Mouse (Mus musculus) CH12.LX (cell line): Measurements from ENCODE around the gene Slco1a4. TPM values are rescaled to one million over a fixed set of nuclear protein-coding genes. Genes with fewer than 3 reads are reported as not detected.

Source experiments
- DNase-seq: peaks from one replicate; pipeline ENCODE4 v3.0.0-alpha.2; 2013; ENCODE audit errors: extremely low read depth
- H3K27ac ChIP-seq: 2 replicates; pipeline ENCODE4 v1.5.1; 2012; ENCODE audit warnings: low read depth, mild to moderate bottlenecking, control low read depth, moderate library complexity; ENCODE audit not compliant: insufficient read depth
- H3K27me3 ChIP-seq: replicated peaks from 2 replicates; pipeline ENCODE3; 2012; ENCODE audit warnings: inconsistent platforms
- H3K36me3 ChIP-seq, 2 experiments: replicated peaks in 1 of 2; 2 replicates each; pipeline versions ENCODE3 to v1.6.1; 2012; ENCODE audit warnings: inconsistent platforms in 1 of 2, low read length in 1 of 2, mild to moderate bottlenecking in 1 of 2, mixed read lengths in 1 of 2, moderate library complexity in 1 of 2; ENCODE audit not compliant: control insufficient read depth in 1 of 2, insufficient read depth in 1 of 2
- H3K4me1 ChIP-seq, 2 experiments: 2 replicates each; pipeline ENCODE4 v1.6.1; 2012; ENCODE audit warnings: inconsistent platforms in 1 of 2, moderate library complexity in 1 of 2; ENCODE audit not compliant: insufficient read depth in 2 of 2, control insufficient read depth in 1 of 2
- H3K4me2 ChIP-seq: 2 replicates; pipeline ENCODE4 v1.6.1; 2012; ENCODE audit warnings: low read depth, mild to moderate bottlenecking, control low read depth; ENCODE audit not compliant: poor library complexity, insufficient read depth, severe bottlenecking
- H3K4me3 ChIP-seq, 3 experiments: fragments of 150-350 bp in 1 of 3; sonication (generic) in 1 of 3; replicated peaks in 1 of 3; 2 replicates each; pipeline versions ENCODE3 to v1.5.1; 2011 to 2012; ENCODE audit warnings: low read depth in 2 of 3, low read length in 2 of 3, mild to moderate bottlenecking in 2 of 3, moderate library complexity in 2 of 3, control low read depth in 1 of 3, improper control_type of control experiment in 1 of 3, inconsistent platforms in 1 of 3, mixed read lengths in 1 of 3; ENCODE audit not compliant: poor library complexity in 1 of 3
- H3K79me2 ChIP-seq: replicated peaks from 2 replicates; pipeline ENCODE4 v1.6.1; 2012; ENCODE audit warnings: mild to moderate bottlenecking, moderate library complexity; ENCODE audit not compliant: control insufficient read depth, poor library complexity, insufficient read depth, severe bottlenecking; ENCODE audit errors: extremely low read depth
- H3K9ac ChIP-seq: 2 replicates; pipeline ENCODE4 v1.6.1; 2012; ENCODE audit warnings: low read depth, mild to moderate bottlenecking, control low read depth, moderate library complexity; ENCODE audit not compliant: insufficient read depth
- H3K9me3 ChIP-seq: replicated peaks from 2 replicates; pipeline ENCODE3; 2012; ENCODE audit warnings: low read length, inconsistent platforms, mixed read lengths
- CHD1 ChIP-seq: IDR thresholded peaks from 2 replicates; pipeline ENCODE4 v1.6.1; 2012; ENCODE audit warnings: low read depth, low read length, improper control_type of control experiment, inconsistent platforms
- CTCF ChIP-seq, 2 experiments: IDR thresholded peaks in 1 of 2; conservative IDR thresholded peaks in 1 of 2; 2 replicates each; pipeline ENCODE4 v1.5.1; 2011 to 2012; ENCODE audit warnings: low read depth in 2 of 2, low read length in 2 of 2, improper control_type of control experiment in 1 of 2, inconsistent platforms in 1 of 2, mild to moderate bottlenecking in 1 of 2, moderate library complexity in 1 of 2
- ELF1 ChIP-seq: IDR thresholded peaks from 2 replicates; pipeline ENCODE4 v1.6.1; 2014; ENCODE audit warnings: low read depth, mild to moderate bottlenecking, inconsistent platforms, low read length, improper control_type of control experiment
- EP300 ChIP-seq: IDR thresholded peaks from 2 replicates; pipeline ENCODE4 v1.6.1; 2011; ENCODE audit warnings: low read length, improper control_type of control experiment
- GABPA ChIP-seq: IDR thresholded peaks from 2 replicates; pipeline ENCODE4 v1.6.1; 2012; ENCODE audit warnings: low read depth, low read length, improper control_type of control experiment, inconsistent platforms; ENCODE audit not compliant: insufficient replicate concordance
- IRF4 ChIP-seq: IDR thresholded peaks from 2 replicates; pipeline ENCODE4 v1.6.1; 2014; ENCODE audit warnings: low read depth, mild to moderate bottlenecking, inconsistent platforms, low read length, improper control_type of control experiment
- JUND ChIP-seq: conservative IDR thresholded peaks from 2 replicates; pipeline ENCODE4 v1.6.1; 2011; ENCODE audit warnings: low read depth, low read length, improper control_type of control experiment
- KAT2A ChIP-seq: IDR thresholded peaks from 2 replicates; pipeline ENCODE4 v1.6.1; 2012; ENCODE audit warnings: low read length, improper control_type of control experiment, inconsistent platforms; ENCODE audit not compliant: insufficient replicate concordance
- MAX ChIP-seq: IDR thresholded peaks from 2 replicates; pipeline ENCODE4 v1.6.1; 2011; ENCODE audit warnings: low read length, improper control_type of control experiment
- MEF2A ChIP-seq: IDR thresholded peaks from 2 replicates; pipeline ENCODE4 v1.6.1; 2014; ENCODE audit warnings: low read depth, mild to moderate bottlenecking, inconsistent platforms, low read length, improper control_type of control experiment, borderline replicate concordance
- MXI1 ChIP-seq: IDR thresholded peaks from 2 replicates; pipeline ENCODE4 v1.6.1; 2011; ENCODE audit warnings: mild to moderate bottlenecking, low read depth, low read length, improper control_type of control experiment
- MYC ChIP-seq: IDR thresholded peaks from 2 replicates; pipeline ENCODE4 v1.6.1; 2011; ENCODE audit warnings: low read depth, mild to moderate bottlenecking, improper control_type of control experiment, low read length
- NELFE ChIP-seq: IDR thresholded peaks from 2 replicates; pipeline ENCODE4 v1.6.1; 2011; ENCODE audit warnings: low read depth, low read length, improper control_type of control experiment
- NRF1 ChIP-seq: IDR thresholded peaks from 2 replicates; pipeline ENCODE4 v1.6.1; 2014; ENCODE audit warnings: low read depth, mild to moderate bottlenecking, inconsistent platforms, low read length, improper control_type of control experiment, moderate library complexity
- PAX5 ChIP-seq: IDR thresholded peaks from 2 replicates; pipeline ENCODE4 v1.6.1; 2012; ENCODE audit warnings: low read length, inconsistent platforms, mixed read lengths
- POLR2A ChIP-seq: IDR thresholded peaks from 2 replicates; pipeline ENCODE4 v1.6.1; 2011; ENCODE audit warnings: low read depth, mild to moderate bottlenecking, improper control_type of control experiment, low read length
- SIN3A ChIP-seq: IDR thresholded peaks from 2 replicates; pipeline ENCODE4 v1.6.1; 2012; ENCODE audit warnings: low read length, improper control_type of control experiment, inconsistent platforms
- TBP ChIP-seq: conservative IDR thresholded peaks from 2 replicates; pipeline ENCODE4 v1.6.1; 2011; ENCODE audit warnings: low read depth, low read length, improper control_type of control experiment
- TCF12 ChIP-seq: IDR thresholded peaks from 2 replicates; pipeline ENCODE4 v1.6.1; 2014; ENCODE audit warnings: low read depth, mild to moderate bottlenecking, inconsistent platforms, low read length, improper control_type of control experiment
- ZKSCAN1 ChIP-seq: IDR thresholded peaks from 2 replicates; pipeline ENCODE4 v1.6.1; 2012; ENCODE audit warnings: low read depth, inconsistent platforms, low read length, improper control_type of control experiment, borderline replicate concordance
- ZMIZ1 ChIP-seq: IDR thresholded peaks from 2 replicates; pipeline ENCODE4 v1.6.1; 2012; ENCODE audit warnings: low read depth, mild to moderate bottlenecking, inconsistent platforms, low read length, improper control_type of control experiment
- dilution Hi-C: fragments of 300-500 bp; cut with MboI; formaldehyde crosslinking; loops from 2 replicates; pipeline ENCODE4 v1.14.3; 2020; ENCODE audit warnings: low sequenced_read_pairs; ENCODE audit not compliant: extremely low pct_unique_long_range_greater_than_20kb, extremely low pct_ligation_motif_present
- in situ Hi-C: fragments of 300-500 bp; cut with MboI; formaldehyde crosslinking; loops from 3 replicates; pipeline ENCODE4 v1.14.3; 2019; ENCODE audit warnings: low sequenced_read_pairs, low pct_ligation_motif_present, low pct_unique_long_range_greater_than_20kb, mixed read lengths
- polyA plus RNA-seq: library from polyadenylated mRNA; unstranded; fragments of >175 nt; gene quantifications from 2 replicates; pipeline ENCODE4 v1.2.1, GENCODE M21; 2012; ENCODE audit warnings: low read depth; ENCODE audit not compliant: insufficient read length
- total RNA-seq, 2 experiments: library from RNA; depleted of rRNA; stranded (reverse); fragments of 300-350 nt in 1 of 2; fragments of >200 nt in 1 of 2; gene quantifications; 2 replicates each; pipeline ENCODE4 v1.2.3; 2012 to 2014

The Slco1a4 gene
- total and polyA plus RNA-seq, 3 experiments: not detected

DNA sequence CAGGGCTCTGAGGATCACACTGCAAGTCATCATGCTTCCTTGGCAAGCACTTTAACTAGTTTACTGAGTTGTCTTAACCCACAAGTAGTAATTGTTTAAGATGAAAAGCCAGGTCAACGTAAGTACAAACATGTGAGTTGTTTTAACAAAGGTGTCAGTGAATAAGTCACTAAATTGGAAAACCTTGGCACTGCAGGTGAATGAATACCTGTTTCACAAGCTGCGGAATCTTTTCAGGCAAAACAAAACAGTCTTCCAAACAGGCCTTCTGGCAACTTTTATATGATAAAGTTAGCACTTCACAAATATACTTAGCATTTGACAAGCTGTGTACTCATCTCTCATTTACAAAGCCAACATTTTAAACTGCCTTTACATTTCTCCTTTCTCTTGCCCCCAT lies 15.7 kb upstream of the Slco1a4 start:
- Histone ChIP-seq H3K36me3 (no peaks in the 10 kb centered on the region), H3K4me2 (no peak overlapping the region), H3K9ac (no peak overlapping the region), H3K4me3 (no peak overlapping the region), H3K4me1 (no peaks in the 10 kb centered on the region), H3K9me3 (peaks cover 45% of the 10 kb centered on the region), H3K27me3 (no peaks in the 10 kb centered on the region), H3K79me2 (no peaks in the 10 kb centered on the region), H3K27ac (no peak overlapping the region)
- dilution Hi-C loops: no loop called here
- DNase-seq: no peak
- in situ Hi-C loops: no loop called here
- TF ChIP-seq TBP: no peak
- TF ChIP-seq ZKSCAN1: no peak
- no peak for TF ChIP-seq EP300
- TF ChIP-seq MYC: no peak
- TF ChIP-seq SIN3A: no peak
- no peak for TF ChIP-seq ELF1
- TF ChIP-seq GABPA: no peak
- TF ChIP-seq ZMIZ1: no peak
- no peak for TF ChIP-seq PAX5
- TF ChIP-seq NRF1: no peak
- TF ChIP-seq MAX: no peak
- no peak for TF ChIP-seq MEF2A
- no peak for TF ChIP-seq NELFE

DNA sequence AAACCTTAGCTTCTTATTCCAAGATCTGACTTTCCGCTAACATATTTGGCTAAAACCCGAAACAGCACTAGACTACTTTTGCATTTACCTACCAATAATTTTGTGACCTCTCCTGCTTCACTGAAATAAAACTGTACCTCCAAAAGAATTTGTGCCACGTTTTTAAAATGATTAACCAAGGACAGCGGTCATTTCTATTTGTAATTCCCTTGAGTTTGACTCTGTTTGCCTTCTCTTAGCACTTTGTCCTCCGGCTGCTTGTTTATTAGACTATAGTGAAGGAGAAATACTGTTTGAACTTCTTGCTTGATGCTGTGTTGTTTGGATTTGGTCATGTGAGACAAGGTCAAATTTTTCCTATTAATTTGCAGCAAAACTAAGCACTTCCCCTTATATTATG lies 12.7 kb upstream of the Slco1a4 start:
- in situ Hi-C loops: no loop called here
- no peaks in the 10 kb centered on the region for H3K36me3 ChIP-seq
- no peak overlapping the region for H3K4me2 ChIP-seq
- TF ChIP-seq KAT2A (no peak), JUND (no peak), IRF4 (no peak), POLR2A (no peak), ELF1 (no peak), MXI1 (no peak), CTCF (conservative IDR thresholded peaks at IDR 0.05 in 1 of 2, IDR thresholded peaks at IDR 0.05 in 1 of 2; ENCODE audit: low read depth in 2 of 2, low read length in 2 of 2) (no peak), SIN3A (no peak), CHD1 (no peak), TCF12 (no peak)
- no peaks in the 10 kb centered on the region for H3K79me2 ChIP-seq
- no peak overlapping the region for H3K4me3 ChIP-seq
- no peak overlapping the region for H3K27ac ChIP-seq
- H3K9ac ChIP-seq: no peak overlapping the region
- dilution Hi-C loops: no loop called here
- no peaks in the 10 kb centered on the region for H3K27me3 ChIP-seq
- H3K4me1 ChIP-seq: no peaks in the 10 kb centered on the region
- no peak for DNase-seq
- peaks cover 35% of the 10 kb centered on the region for H3K9me3 ChIP-seq
